Mouse (Mus musculus) CH12.LX (cell line): ENCODE data around the gene Lrrc8b.

ENCODE experiments used
- CTCF ChIP-seq, 2 experiments: IDR thresholded peaks in 1 of 2; conservative IDR thresholded peaks in 1 of 2; 2 replicates each; pipeline ENCODE4 v1.5.1; 2011 to 2012; ENCODE audit warnings: low read depth in 2 of 2, low read length in 2 of 2, improper control_type of control experiment in 1 of 2, inconsistent platforms in 1 of 2, mild to moderate bottlenecking in 1 of 2, moderate library complexity in 1 of 2
- ELF1 ChIP-seq: IDR thresholded peaks from 2 replicates; pipeline ENCODE4 v1.6.1; 2014; ENCODE audit warnings: low read depth, mild to moderate bottlenecking, inconsistent platforms, low read length, improper control_type of control experiment
- EP300 ChIP-seq: IDR thresholded peaks from 2 replicates; pipeline ENCODE4 v1.6.1; 2011; ENCODE audit warnings: low read length, improper control_type of control experiment
- GABPA ChIP-seq: IDR thresholded peaks from 2 replicates; pipeline ENCODE4 v1.6.1; 2012; ENCODE audit warnings: low read depth, low read length, improper control_type of control experiment, inconsistent platforms; ENCODE audit not compliant: insufficient replicate concordance
- JUND ChIP-seq: conservative IDR thresholded peaks from 2 replicates; pipeline ENCODE4 v1.6.1; 2011; ENCODE audit warnings: low read depth, low read length, improper control_type of control experiment
- MAX ChIP-seq: IDR thresholded peaks from 2 replicates; pipeline ENCODE4 v1.6.1; 2011; ENCODE audit warnings: low read length, improper control_type of control experiment
- MEF2A ChIP-seq: IDR thresholded peaks from 2 replicates; pipeline ENCODE4 v1.6.1; 2014; ENCODE audit warnings: low read depth, mild to moderate bottlenecking, inconsistent platforms, low read length, improper control_type of control experiment, borderline replicate concordance
- POLR2A ChIP-seq: IDR thresholded peaks from 2 replicates; pipeline ENCODE4 v1.6.1; 2011; ENCODE audit warnings: low read depth, mild to moderate bottlenecking, improper control_type of control experiment, low read length
- ZNF384 ChIP-seq: IDR thresholded peaks from 2 replicates; pipeline ENCODE4 v1.6.1; 2012; ENCODE audit warnings: low read depth, low read length, improper control_type of control experiment, inconsistent platforms

DNA sequence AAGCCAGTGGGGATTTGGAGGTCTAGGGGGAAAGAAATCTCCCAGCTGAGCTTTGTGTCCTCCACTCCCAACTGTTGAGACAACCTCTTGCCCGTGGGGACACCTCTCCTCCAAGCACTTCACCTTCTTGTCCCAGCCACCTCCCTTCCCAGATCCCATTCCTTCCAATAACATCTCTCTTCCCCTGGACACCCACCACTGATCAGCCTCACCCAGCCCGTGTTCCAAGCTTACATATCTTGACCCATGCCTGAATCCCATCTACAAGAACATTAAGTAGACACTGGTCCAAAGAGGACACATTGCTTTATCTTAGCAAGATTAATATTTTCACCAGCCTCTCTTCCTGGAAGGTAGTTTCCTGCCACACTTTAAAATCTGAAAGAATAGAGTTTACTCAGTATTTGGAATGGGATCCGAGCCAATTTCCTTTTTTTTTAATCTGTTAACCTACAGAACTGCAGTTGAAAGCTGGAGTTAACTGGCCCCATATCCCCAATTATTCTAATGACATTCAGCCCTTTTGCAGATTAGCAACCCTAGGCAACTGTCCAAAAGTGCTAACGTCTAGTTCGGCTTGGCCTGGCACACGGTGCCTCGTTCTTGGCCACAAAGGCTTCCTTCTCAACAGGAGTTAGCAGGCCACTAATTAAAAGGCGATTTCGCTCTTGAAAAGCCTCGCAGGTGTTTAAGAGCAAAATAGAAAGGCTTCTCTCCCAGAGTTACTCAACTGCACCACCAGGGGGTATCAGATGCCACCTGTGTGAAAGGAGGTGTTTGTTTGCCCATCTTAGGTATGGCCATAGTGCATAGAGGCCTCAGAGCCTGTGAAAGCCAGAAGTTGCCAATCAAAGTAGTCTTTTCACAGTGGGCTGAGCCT is 77.0 kb downstream of the Lrrc8b start:
- TF ChIP-seq ELF1: no peak
- no peak for TF ChIP-seq MEF2A
- TF ChIP-seq CTCF (conservative IDR thresholded peaks at IDR 0.05 in 1 of 2, IDR thresholded peaks at IDR 0.05 in 1 of 2; ENCODE audit: low read depth in 2 of 2, low read length in 2 of 2): peak; percentile 46 to 90
- no peak for TF ChIP-seq GABPA
- no peak for TF ChIP-seq ZNF384
- 0 out of 2 replicates have a peak, but pooled peaks have one; percentile 11 for TF ChIP-seq JUND
- TF ChIP-seq EP300: no peak
- TF ChIP-seq POLR2A: no peak
- no peak for TF ChIP-seq MAX
